Mouse (Mus musculus) kidney, adult 2 months (tissue): ENCODE data around the gene Mcrs1.

Experiments
- CTCF ChIP-seq: fragments of 200-500 bp; conservative IDR thresholded peaks from 2 replicates; pipeline ENCODE4 v1.5.1; 2011; ENCODE audit warnings: low read depth, mild to moderate bottlenecking, control low read depth, low read length, moderate library complexity, mixed read lengths; ENCODE audit not compliant: insufficient read depth, insufficient read length
- POLR2A ChIP-seq: fragments of 200-500 bp; IDR thresholded peaks from one replicate; pipeline ENCODE4 v1.6.1; 2011; ENCODE audit warnings: low read depth, low read length, control low read depth

GRCm38 (mm10) chr15:99194358-99194757 lies 57.4 kb downstream of the Mcrs1 start:
- TF ChIP-seq CTCF (no peak), POLR2A (no peak)
